Mouse (Mus musculus): ENCODE measurements around the gene Tbkbp1. TPM values are rescaled to one million over a fixed set of nuclear protein-coding genes. Genes with fewer than 3 reads are reported as not detected.

Gene Tbkbp1
- total RNA-seq, 2 experiments from 2014 or later: 3.3 to 6.8 TPM

GRCm38 (mm10) chr11:97160341-97160740 lies 9.0 kb upstream of the Tbkbp1 start:
- no peak for DNase-seq (ENCODE audit: low spot score)

- DNase-seq (ENCODE audit: low spot score): no peak
Measured at GRCm38 (mm10) chr11:97156999-97157398, 5.7 kb upstream of the Tbkbp1 start.

GRCm38 (mm10) chr11:97152662-97153287 lies 1.5 kb upstream of the Tbkbp1 start:
- DNase-seq (ENCODE audit: low spot score): no peak

- peak; percentile 45 for DNase-seq (ENCODE audit: low spot score)
Measured at GRCm38 (mm10) chr11:97152023-97152426, 730 bp upstream of the Tbkbp1 start.

- no peak for DNase-seq (ENCODE audit: low spot score)
Measured at GRCm38 (mm10) chr11:97150411-97151330, 624 bp downstream of the Tbkbp1 start.

- DNase-seq (ENCODE audit: low spot score): peak; percentile 71
Measured at GRCm38 (mm10) chr11:97149995-97150410, 1.3 kb downstream of the Tbkbp1 start.

GRCm38 (mm10) chr11:97149026-97149425 lies 2.3 kb downstream of the Tbkbp1 start:
- DNase-seq (ENCODE audit: low spot score): no peak

GRCm38 (mm10) chr11:97148591-97148990 lies 2.7 kb downstream of the Tbkbp1 start:
- no peak for DNase-seq (ENCODE audit: low spot score)

GRCm38 (mm10) chr11:97147333-97147732 lies 4.0 kb downstream of the Tbkbp1 start:
- DNase-seq (ENCODE audit: low spot score): no peak

GRCm38 (mm10) chr11:97146724-97147123 lies 4.6 kb downstream of the Tbkbp1 start:
- peak; percentile 80 for DNase-seq (ENCODE audit: low spot score)

- DNase-seq (ENCODE audit: low spot score): no peak
Measured at GRCm38 (mm10) chr11:97145951-97146350, 5.3 kb downstream of the Tbkbp1 start.

- DNase-seq (ENCODE audit: low spot score): no peak
Measured at GRCm38 (mm10) chr11:97145320-97145719, 6.0 kb downstream of the Tbkbp1 start.

GRCm38 (mm10) chr11:97143196-97143900 lies 7.9 kb downstream of the Tbkbp1 start:
- DNase-seq (ENCODE audit: low spot score): no peak

GRCm38 (mm10) chr11:97142159-97142608 lies 9.1 kb downstream of the Tbkbp1 start:
- DNase-seq (ENCODE audit: low spot score): no peak

GRCm38 (mm10) chr11:97140811-97141210 lies 10.5 kb downstream of the Tbkbp1 start:
- no peak for DNase-seq (ENCODE audit: low spot score)

- no peak for DNase-seq (ENCODE audit: low spot score)
Measured at GRCm38 (mm10) chr11:97139256-97139655, 12.0 kb downstream of the Tbkbp1 start.

GRCm38 (mm10) chr11:97138554-97139226 lies 12.6 kb downstream of the Tbkbp1 start:
- no peak for DNase-seq (ENCODE audit: low spot score)

- DNase-seq (ENCODE audit: low spot score): no peak
Measured at GRCm38 (mm10) chr11:97133270-97133669, 18.0 kb downstream of the Tbkbp1 start.

GRCm38 (mm10) chr11:97132185-97132584 lies 19.1 kb downstream of the Tbkbp1 start:
- no peak for DNase-seq (ENCODE audit: low spot score)

- DNase-seq (ENCODE audit: low spot score): no peak
Measured at GRCm38 (mm10) chr11:97131683-97132082, 19.6 kb downstream of the Tbkbp1 start.

GRCm38 (mm10) chr11:97130318-97130717 lies 21.0 kb downstream of the Tbkbp1 start:
- no peak for DNase-seq (ENCODE audit: low spot score)

Data from gastrocnemius, adult 18-20 months (tissue).